Mouse (Mus musculus) bone marrow, adult 2 months (tissue): ENCODE results near the gene Elmod3.

Experiments
- CTCF ChIP-seq: fragments of 200-500 bp; IDR thresholded peaks from 2 replicates; pipeline ENCODE4 v1.5.1; 2011; ENCODE audit warnings: low read length, control low read depth; ENCODE audit not compliant: control insufficient read depth, insufficient read depth
- POLR2A ChIP-seq: fragments of 200-500 bp; IDR thresholded peaks from 2 replicates; pipeline ENCODE4 v1.6.1; 2011; ENCODE audit warnings: low read depth, mild to moderate bottlenecking, control low read depth, low read length, borderline replicate concordance; ENCODE audit not compliant: control insufficient read depth

DNA sequence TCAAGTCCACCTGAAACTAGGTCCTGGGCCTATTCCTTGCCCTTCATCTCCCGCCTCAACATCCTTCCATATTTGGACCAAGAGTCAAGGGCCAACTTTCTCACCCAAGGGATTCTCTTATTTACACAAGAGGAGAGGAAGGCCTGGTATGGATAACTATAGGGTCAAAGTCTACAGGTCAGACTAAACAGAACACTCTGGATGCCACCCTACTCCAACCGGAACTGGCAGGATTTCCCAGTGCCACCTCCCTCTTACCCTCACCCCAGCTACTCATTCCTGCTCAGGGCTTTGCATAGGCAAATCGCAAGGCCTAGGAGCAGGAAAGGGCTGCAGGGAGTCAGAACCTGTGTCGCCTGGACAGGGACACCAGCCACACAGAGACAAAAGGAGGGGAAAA lies 75.0 kb downstream of the Elmod3 start:
- no peak for TF ChIP-seq POLR2A
- TF ChIP-seq CTCF = no peak
